Mouse (Mus musculus): Measurements from ENCODE around the gene Spef2. TPM values are rescaled to one million over a fixed set of nuclear protein-coding genes. Genes with fewer than 3 reads are reported as not detected.

Gene Spef2
- polyA plus RNA-seq, 1 experiment from 2014 or later, result 2.0 TPM

DNA sequence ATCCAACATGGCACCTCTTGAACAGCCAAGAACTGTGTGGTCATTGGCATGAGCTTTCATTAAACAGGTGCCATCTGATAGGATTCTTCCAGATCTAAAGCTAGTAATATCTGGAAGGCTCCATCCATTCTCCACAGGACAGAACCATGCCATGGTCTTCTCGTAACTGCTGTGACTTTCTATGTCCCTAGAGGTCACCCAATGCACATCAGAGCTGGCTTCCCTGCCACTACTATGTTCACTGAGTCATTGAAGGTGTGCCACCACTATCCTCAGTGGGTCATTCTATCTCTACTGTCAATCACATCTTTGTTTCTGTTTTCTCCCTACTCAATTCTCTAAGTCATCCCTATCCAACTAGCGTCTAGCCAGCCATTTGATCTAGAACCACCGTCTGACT is 6.5 kb downstream of the Spef2 start:
- ATAC-seq (ENCODE audit: low read depth), result no peak
- Histone ChIP-seq H3K4me1 (ENCODE audit: control insufficient read depth, insufficient read depth, low read length) (no peaks in the 10 kb centered on the region), H3K4me3 (ENCODE audit: low read depth, low read length) (no peak overlapping the region), H3K9ac (replicated peaks; ENCODE audit: low read depth, low read length) (no peak overlapping the region), H3K9me3 (ENCODE audit: control insufficient read depth, low read length) (no peaks in the 10 kb centered on the region), H3K4me2 (ENCODE audit: low read depth, low read length) (no peak overlapping the region), H3K27me3 (ENCODE audit: control insufficient read depth, insufficient read depth, low read length) (no peaks in the 10 kb centered on the region), H3K27ac (ENCODE audit: low read depth, low read length) (no peak overlapping the region), H3K36me3 (ENCODE audit: control insufficient read depth, insufficient read depth, low read length) (no peaks in the 10 kb centered on the region)
- WGBS, result 95% methylated on average over 3 of the region's 3 CpGs

GRCm38 (mm10) chr15:9714574-9715458 is 33.9 kb downstream of the Spef2 start:
- no peak overlapping the region for H3K4me3 ChIP-seq (ENCODE audit: low read depth, low read length)
- no peaks in the 10 kb centered on the region for H3K9me3 ChIP-seq (ENCODE audit: control insufficient read depth, low read length)
- no peak for ATAC-seq (ENCODE audit: low read depth)
- H3K36me3 ChIP-seq (ENCODE audit: control insufficient read depth, insufficient read depth, low read length), result no peaks in the 10 kb centered on the region
- H3K4me2 ChIP-seq (ENCODE audit: low read depth, low read length), result no peak overlapping the region
- no peaks in the 10 kb centered on the region for H3K4me1 ChIP-seq (ENCODE audit: control insufficient read depth, insufficient read depth, low read length)
- H3K9ac ChIP-seq (replicated peaks; ENCODE audit: low read depth, low read length), result no peak overlapping the region
- 84% methylated on average over 7 of the region's 7 CpGs for WGBS
- no peak overlapping the region for H3K27ac ChIP-seq (ENCODE audit: low read depth, low read length)
- no peaks in the 10 kb centered on the region for H3K27me3 ChIP-seq (ENCODE audit: control insufficient read depth, insufficient read depth, low read length)

DNA sequence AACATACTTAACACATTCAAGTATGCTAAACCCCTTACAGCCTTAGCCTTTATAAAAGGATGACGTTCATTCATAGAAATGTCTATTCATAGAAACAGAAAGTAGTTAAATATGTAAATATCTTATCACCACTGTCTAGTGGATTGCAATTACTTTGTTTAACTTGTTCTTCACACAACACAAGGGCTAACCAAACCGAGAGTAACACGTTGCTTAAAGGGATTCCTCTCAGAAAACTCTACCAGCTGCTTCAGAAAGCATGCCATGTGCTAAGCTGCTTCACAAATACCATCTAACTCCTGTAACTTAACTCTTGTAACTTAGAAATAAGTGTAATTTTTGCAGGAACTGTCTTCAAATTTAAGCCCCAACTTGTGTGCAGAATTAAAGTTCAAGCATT is 35.0 kb downstream of the Spef2 start:
- H3K4me2 ChIP-seq (ENCODE audit: low read depth, low read length), result no peak overlapping the region
- no peaks in the 10 kb centered on the region for H3K36me3 ChIP-seq (ENCODE audit: control insufficient read depth, insufficient read depth, low read length)
- no peaks in the 10 kb centered on the region for H3K4me1 ChIP-seq (ENCODE audit: control insufficient read depth, insufficient read depth, low read length)
- H3K9ac ChIP-seq (replicated peaks; ENCODE audit: low read depth, low read length), result no peak overlapping the region
- H3K27ac ChIP-seq (ENCODE audit: low read depth, low read length), result no peak overlapping the region
- H3K9me3 ChIP-seq (ENCODE audit: control insufficient read depth, low read length), result no peaks in the 10 kb centered on the region
- no peaks in the 10 kb centered on the region for H3K27me3 ChIP-seq (ENCODE audit: control insufficient read depth, insufficient read depth, low read length)
- H3K4me3 ChIP-seq (ENCODE audit: low read depth, low read length), result no peak overlapping the region
- no peak for ATAC-seq (ENCODE audit: low read depth)
- WGBS, result 81% methylated on average over 3 of the region's 3 CpGs

DNA sequence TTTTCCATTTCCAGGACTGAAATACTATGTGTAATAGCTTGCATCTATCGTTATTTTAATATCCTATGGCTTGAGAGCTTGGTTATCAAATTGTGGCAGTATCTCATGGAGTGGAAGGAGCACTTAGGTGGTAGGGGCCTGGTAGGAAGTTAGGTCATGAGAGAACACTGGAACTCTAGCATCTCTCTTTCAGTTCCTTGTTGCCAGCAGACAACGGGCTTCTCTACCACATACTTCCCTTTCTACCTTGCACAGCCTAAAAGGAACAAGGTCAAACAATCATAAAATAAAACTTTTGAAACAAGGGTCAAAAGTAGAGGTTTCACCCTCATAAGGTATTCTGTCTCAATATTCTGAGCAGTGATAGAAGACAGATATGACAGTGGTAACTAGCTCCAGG is 38.3 kb downstream of the Spef2 start:
- H3K4me3 ChIP-seq (ENCODE audit: low read depth, low read length), result no peak overlapping the region
- ATAC-seq (ENCODE audit: low read depth), result no peak
- H3K9me3 ChIP-seq (ENCODE audit: control insufficient read depth, low read length), result no peaks in the 10 kb centered on the region
- H3K4me2 ChIP-seq (ENCODE audit: low read depth, low read length), result no peak overlapping the region
- H3K4me1 ChIP-seq (ENCODE audit: control insufficient read depth, insufficient read depth, low read length), result no peaks in the 10 kb centered on the region
- no peak overlapping the region for H3K27ac ChIP-seq (ENCODE audit: low read depth, low read length)
- H3K27me3 ChIP-seq (ENCODE audit: control insufficient read depth, insufficient read depth, low read length), result no peaks in the 10 kb centered on the region
- no peak overlapping the region for H3K9ac ChIP-seq (replicated peaks; ENCODE audit: low read depth, low read length)
- WGBS, result 84% methylated on average over 2 of the region's 2 CpGs
- no peaks in the 10 kb centered on the region for H3K36me3 ChIP-seq (ENCODE audit: control insufficient read depth, insufficient read depth, low read length)

DNA sequence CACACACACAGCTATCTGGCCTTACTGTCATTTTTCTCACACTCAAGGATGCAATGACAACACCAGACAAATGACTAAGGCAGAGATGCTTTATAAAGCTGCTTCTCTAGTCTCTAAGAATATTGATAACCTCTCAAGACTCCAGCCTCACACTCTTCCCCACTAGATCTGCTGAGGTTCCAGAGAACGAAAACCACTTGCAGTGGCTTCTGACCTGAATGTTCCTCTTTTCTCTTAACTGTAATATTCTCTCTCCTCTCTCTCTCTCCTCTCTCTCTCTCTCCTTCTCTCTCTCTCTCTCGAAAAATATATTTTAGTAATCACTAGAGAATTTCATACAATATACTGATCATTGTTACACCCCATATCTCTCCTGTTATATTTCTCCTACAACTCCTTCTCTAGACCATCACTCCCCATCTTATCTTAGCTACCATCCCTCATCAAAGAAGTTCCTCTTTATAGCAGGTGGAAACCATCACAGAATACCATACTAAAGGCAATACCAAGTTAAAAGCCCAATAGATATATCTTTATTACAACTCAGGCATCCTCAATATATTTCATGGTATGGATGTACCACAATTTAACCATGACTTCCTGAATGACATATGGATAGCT is 42.7 kb downstream of the Spef2 start:
- no peak overlapping the region for H3K4me2 ChIP-seq (ENCODE audit: low read depth, low read length)
- no peaks in the 10 kb centered on the region for H3K4me1 ChIP-seq (ENCODE audit: control insufficient read depth, insufficient read depth, low read length)
- no peak overlapping the region for H3K9ac ChIP-seq (replicated peaks; ENCODE audit: low read depth, low read length)
- no peaks in the 10 kb centered on the region for H3K9me3 ChIP-seq (ENCODE audit: control insufficient read depth, low read length)
- H3K36me3 ChIP-seq (ENCODE audit: control insufficient read depth, insufficient read depth, low read length), result no peaks in the 10 kb centered on the region
- no peaks in the 10 kb centered on the region for H3K27me3 ChIP-seq (ENCODE audit: control insufficient read depth, insufficient read depth, low read length)
- no peak overlapping the region for H3K27ac ChIP-seq (ENCODE audit: low read depth, low read length)
- 88% methylated on average over 2 of the region's 2 CpGs for WGBS
- no peak for ATAC-seq (ENCODE audit: low read depth)
- H3K4me3 ChIP-seq (ENCODE audit: low read depth, low read length), result no peak overlapping the region

- no peaks in the 10 kb centered on the region for H3K9me3 ChIP-seq (ENCODE audit: control insufficient read depth, low read length)
- no peaks in the 10 kb centered on the region for H3K4me1 ChIP-seq (ENCODE audit: control insufficient read depth, insufficient read depth, low read length)
- no peak overlapping the region for H3K4me3 ChIP-seq (ENCODE audit: low read depth, low read length)
- no peaks in the 10 kb centered on the region for H3K27me3 ChIP-seq (ENCODE audit: control insufficient read depth, insufficient read depth, low read length)
- no peak for ATAC-seq (ENCODE audit: low read depth)
- no peaks in the 10 kb centered on the region for H3K36me3 ChIP-seq (ENCODE audit: control insufficient read depth, insufficient read depth, low read length)
- H3K9ac ChIP-seq (replicated peaks; ENCODE audit: low read depth, low read length), result no peak overlapping the region
- no peak overlapping the region for H3K27ac ChIP-seq (ENCODE audit: low read depth, low read length)
- H3K4me2 ChIP-seq (ENCODE audit: low read depth, low read length), result no peak overlapping the region
Measured at GRCm38 (mm10) chr15:9701845-9702244, 46.8 kb downstream of the Spef2 start.

DNA sequence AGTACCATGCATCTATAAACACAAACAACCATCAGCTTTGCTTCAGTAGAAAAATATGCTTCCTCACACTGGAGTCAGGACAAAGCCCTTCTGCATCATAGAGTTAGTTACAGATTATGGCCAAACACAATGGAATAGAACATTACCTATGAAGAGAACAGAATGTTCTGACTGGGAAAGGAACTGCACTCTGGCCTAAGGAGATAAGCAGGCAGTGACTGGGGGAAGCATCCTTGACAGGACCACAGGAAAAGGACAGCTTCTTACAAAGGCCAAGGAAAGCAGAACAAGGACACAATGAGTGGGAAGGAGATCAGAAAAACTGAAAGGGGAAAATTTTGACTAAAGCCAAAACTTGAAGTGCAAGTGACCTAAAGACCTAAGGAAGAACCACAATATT is 56.9 kb downstream of the Spef2 start:
- no peak overlapping the region for H3K4me3 ChIP-seq (ENCODE audit: low read depth, low read length)

DNA sequence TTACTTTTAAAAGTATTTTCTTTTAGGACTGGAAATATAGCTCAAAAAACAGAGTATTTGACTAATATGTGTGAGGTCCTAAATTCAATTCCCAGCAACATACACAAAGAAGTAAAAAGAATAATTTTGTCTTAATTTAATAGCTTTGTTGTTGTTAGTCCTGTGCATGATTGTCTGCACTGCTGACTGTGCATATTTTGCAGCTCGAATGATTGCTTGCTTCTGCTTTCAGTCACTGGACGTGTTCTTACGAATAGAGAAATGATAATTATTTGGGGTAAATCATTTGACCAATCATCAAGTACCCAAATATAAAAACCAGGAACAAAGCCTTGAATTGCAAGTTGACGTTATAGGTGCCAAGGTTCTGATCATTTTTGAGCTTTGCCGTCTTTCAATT is 57.8 kb downstream of the Spef2 start:
- WGBS, result 87% methylated on average over 5 of the region's 5 CpGs
- H3K9me3 ChIP-seq (ENCODE audit: control insufficient read depth, low read length), result no peaks in the 10 kb centered on the region
- no peak overlapping the region for H3K4me3 ChIP-seq (ENCODE audit: low read depth, low read length)
- H3K27ac ChIP-seq (ENCODE audit: low read depth, low read length), result no peak overlapping the region
- H3K9ac ChIP-seq (replicated peaks; ENCODE audit: low read depth, low read length), result no peak overlapping the region
- H3K27me3 ChIP-seq (ENCODE audit: control insufficient read depth, insufficient read depth, low read length), result no peaks in the 10 kb centered on the region
- H3K4me2 ChIP-seq (ENCODE audit: low read depth, low read length), result no peak overlapping the region
- no peaks in the 10 kb centered on the region for H3K4me1 ChIP-seq (ENCODE audit: control insufficient read depth, insufficient read depth, low read length)
- no peaks in the 10 kb centered on the region for H3K36me3 ChIP-seq (ENCODE audit: control insufficient read depth, insufficient read depth, low read length)
- no peak for ATAC-seq (ENCODE audit: low read depth)

More for the DNA sequence above, 56.9 kb downstream of the Spef2 start:
- no peak overlapping the region for H3K9ac ChIP-seq (replicated peaks; ENCODE audit: low read depth, low read length)
- no peaks in the 10 kb centered on the region for H3K27me3 ChIP-seq (ENCODE audit: control insufficient read depth, insufficient read depth, low read length)
- H3K4me2 ChIP-seq (ENCODE audit: low read depth, low read length), result no peak overlapping the region
- no peaks in the 10 kb centered on the region for H3K36me3 ChIP-seq (ENCODE audit: control insufficient read depth, insufficient read depth, low read length)
- no peak for ATAC-seq (ENCODE audit: low read depth)
- H3K27ac ChIP-seq (ENCODE audit: low read depth, low read length), result no peak overlapping the region
- H3K9me3 ChIP-seq (ENCODE audit: control insufficient read depth, low read length), result no peaks in the 10 kb centered on the region
- H3K4me1 ChIP-seq (ENCODE audit: control insufficient read depth, insufficient read depth, low read length), result no peaks in the 10 kb centered on the region

GRCm38 (mm10) chr15:9690436-9690835 is 58.2 kb downstream of the Spef2 start:
- Histone ChIP-seq H3K27ac (ENCODE audit: low read depth, low read length) (no peak overlapping the region), H3K27me3 (ENCODE audit: control insufficient read depth, insufficient read depth, low read length) (no peaks in the 10 kb centered on the region), H3K4me1 (ENCODE audit: control insufficient read depth, insufficient read depth, low read length) (no peaks in the 10 kb centered on the region), H3K4me3 (ENCODE audit: low read depth, low read length) (no peak overlapping the region), H3K36me3 (ENCODE audit: control insufficient read depth, insufficient read depth, low read length) (no peaks in the 10 kb centered on the region), H3K4me2 (ENCODE audit: low read depth, low read length) (no peak overlapping the region), H3K9ac (replicated peaks; ENCODE audit: low read depth, low read length) (no peak overlapping the region), H3K9me3 (ENCODE audit: control insufficient read depth, low read length) (no peaks in the 10 kb centered on the region)
- WGBS, result 82% methylated on average over 1 of the region's 1 CpGs
- no peak for ATAC-seq (ENCODE audit: low read depth)
